ENCODE assay signal across 24 mouse cellular contexts in the genomic region with DNA sequence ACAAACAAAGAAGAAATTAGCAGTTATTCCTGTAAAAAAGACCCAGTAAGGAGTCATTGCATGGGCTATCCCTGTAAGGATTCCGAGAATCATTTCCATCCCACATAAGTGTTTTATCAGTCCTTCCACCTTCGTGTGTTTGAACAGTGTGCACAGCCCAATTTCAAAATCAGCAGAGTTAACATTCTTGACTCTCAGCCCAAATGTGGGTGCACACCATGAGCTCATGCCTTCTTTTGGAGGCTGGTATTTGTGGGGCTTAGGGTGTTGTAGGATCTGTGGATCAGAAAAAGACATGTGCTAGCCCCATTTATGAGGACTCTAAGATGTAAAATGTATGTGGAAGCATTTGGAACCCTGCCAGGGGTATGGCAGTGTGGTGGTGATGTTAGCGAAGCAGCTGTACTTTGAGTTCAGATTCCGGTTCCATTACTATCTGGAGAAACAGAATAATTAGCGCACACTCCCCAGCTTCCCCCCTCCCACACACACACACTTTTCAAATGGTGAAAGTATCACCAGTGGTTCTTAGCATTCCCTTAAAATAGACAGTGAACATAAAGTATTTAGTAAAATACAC. TPM values are rescaled to one million over a fixed set of nuclear protein-coding genes. Genes with fewer than 3 reads are reported as not detected.
DNase-seq lines count a peak whose midpoint lies in the region; ATAC-seq and TF ChIP-seq lines count a peak whose summit lies in the region.
"Had no signal": no experiment of that assay in that cellular context is flagged by ENCODE, and none has a peak within 500 bp of the region (broad histone marks: within the 10 kb centered on the region; RNA-seq: fewer than 3 reads in every experiment).

No protein-coding gene starts in this region.

- 0 out of 2 replicates have a peak, but pooled peaks have one; percentile 6 for ATAC-seq in limb, embryonic 14.5 days (ENCODE audit: low FRiP score, low read depth)
- ATAC-seq in forebrain, postnatal 0 days: no peak
- ATAC-seq: forebrain, embryonic 16.5 days; intestine, embryonic 15.5 days; liver, postnatal 0 days had no signal

- no peak overlapping the region for H3K9ac ChIP-seq in limb, embryonic 14.5 days (ENCODE audit: low read depth, low read length, severe bottlenecking)
- no peak overlapping the region for H3K9ac ChIP-seq in forebrain, postnatal 0 days
- H3K9ac ChIP-seq: heart, embryonic 13.5 days; hindbrain, embryonic 13.5 days; intestine, embryonic 15.5 days; kidney, embryonic 15.5 days; limb, embryonic 13.5 days; liver, postnatal 0 days; neural tube, embryonic 13.5 days had no signal

- no peaks in the 10 kb centered on the region for H3K36me3 ChIP-seq in limb, embryonic 14.5 days (ENCODE audit: control insufficient read depth, insufficient read depth, low read length)
- H3K36me3 ChIP-seq in limb, embryonic 10.5 days: no peaks in the 10 kb centered on the region
- H3K36me3 ChIP-seq in forebrain, postnatal 0 days (ENCODE audit: insufficient read depth): no peaks in the 10 kb centered on the region
- no peaks in the 10 kb centered on the region for H3K36me3 ChIP-seq in kidney, adult 2 months (ENCODE audit: control insufficient read depth, insufficient read depth, low read length)
- H3K36me3 ChIP-seq: heart, embryonic 13.5 days; hindbrain, embryonic 13.5 days; intestine, embryonic 15.5 days; kidney, embryonic 15.5 days; limb, embryonic 13.5 days; neural tube, embryonic 13.5 days had no signal

- H3K4me2 ChIP-seq in limb, embryonic 14.5 days (replicated peaks; ENCODE audit: low read depth, low read length, severe bottlenecking): no peak overlapping the region
- no peak overlapping the region for H3K4me2 ChIP-seq in forebrain, postnatal 0 days (ENCODE audit: low read depth)
- H3K4me2 ChIP-seq: heart, embryonic 13.5 days; hindbrain, embryonic 13.5 days; intestine, embryonic 15.5 days; kidney, embryonic 15.5 days; limb, embryonic 13.5 days; neural tube, embryonic 13.5 days had no signal

- H3K4me1 ChIP-seq in limb, embryonic 14.5 days (ENCODE audit: control insufficient read depth, insufficient read depth, low read length): no peaks in the 10 kb centered on the region
- H3K4me1 ChIP-seq in limb, embryonic 10.5 days: no peaks in the 10 kb centered on the region
- no peaks in the 10 kb centered on the region for H3K4me1 ChIP-seq in forebrain, postnatal 0 days (ENCODE audit: insufficient read depth)
- no peaks in the 10 kb centered on the region for H3K4me1 ChIP-seq in kidney, adult 2 months (ENCODE audit: control insufficient read depth, insufficient read depth, low read length)
- H3K4me1 ChIP-seq: hindbrain, embryonic 13.5 days; intestine, embryonic 15.5 days; kidney, embryonic 15.5 days; neural tube, embryonic 13.5 days had no signal

- 60% methylated on average over 5 of the region's 5 CpGs for WGBS in limb, embryonic 14.5 days
- WGBS in limb, embryonic 10.5 days: 89% methylated on average over 5 of the region's 5 CpGs
- 61% methylated on average over 5 of the region's 5 CpGs for WGBS in forebrain, postnatal 0 days
- WGBS in kidney, adult 2 months: 73% methylated on average over 5 of the region's 5 CpGs

- TF ChIP-seq POLR2A in limb, embryonic 14.5 days (IDR thresholded peaks at IDR 0.05; ENCODE audit: borderline replicate concordance, extremely low read depth, insufficient read depth, insufficient read length): no peak
- no peak for TF ChIP-seq POLR2A in kidney, adult 2 months (IDR thresholded peaks at IDR 0.05; ENCODE audit: low read depth, low read length)

- intact Hi-C loops in heart, postnatal 36 days (cut with DNase I): no loop called here

- H3K27me3 ChIP-seq in limb, embryonic 14.5 days (ENCODE audit: control insufficient read depth, insufficient read depth, low read length): no peaks in the 10 kb centered on the region
- H3K27me3 ChIP-seq in limb, embryonic 10.5 days (ENCODE audit: low read depth, poor library complexity, severe bottlenecking): no peaks in the 10 kb centered on the region
- no peaks in the 10 kb centered on the region for H3K27me3 ChIP-seq in forebrain, postnatal 0 days (ENCODE audit: insufficient read depth, low read length)
- H3K27me3 ChIP-seq in kidney, adult 2 months (replicated peaks; ENCODE audit: control insufficient read depth, insufficient read depth, low read length): no peaks in the 10 kb centered on the region
- H3K27me3 ChIP-seq: heart, embryonic 13.5 days; hindbrain, embryonic 13.5 days; intestine, embryonic 15.5 days; kidney, embryonic 15.5 days; limb, embryonic 13.5 days; neural tube, embryonic 13.5 days had no signal

- no peak for TF ChIP-seq CTCF in forebrain, postnatal 0 days (IDR thresholded peaks at IDR 0.05; ENCODE audit: low read depth)
- no peak for TF ChIP-seq CTCF in kidney, adult 2 months (conservative IDR thresholded peaks at IDR 0.05; ENCODE audit: insufficient read depth, insufficient read length, low read depth, low read length)

- DNase-seq in heart, adult 11 months: peak; percentile 58
- no peak for DNase-seq in heart, postnatal 36 days
- DNase-seq in limb, embryonic 14.5 days (ENCODE audit: low spot score): peak; percentile 33
- DNase-seq in limb, embryonic 10.5 days (ENCODE audit: low spot score): no peak
- peak; percentile 27 for DNase-seq in gonadal fat pad, adult 2 months (ENCODE audit: low read depth)
- peak; percentile 7 for DNase-seq in lung, postnatal 14 days
- no peak for DNase-seq in forebrain, postnatal 0 days
- no peak for DNase-seq in kidney, adult 2 months
- DNase-seq: cerebellum, adult 11 months; cerebellum, postnatal 36 days; gastrocnemius, postnatal 14 days; liver, postnatal 0 days; right cerebral cortex, postnatal 25 days; thymus, postnatal 14 days had no signal

- H3K4me3 ChIP-seq in limb, embryonic 14.5 days (replicated peaks; ENCODE audit: low read length): no peak overlapping the region
- no peak overlapping the region for H3K4me3 ChIP-seq in limb, embryonic 10.5 days
- H3K4me3 ChIP-seq in forebrain, postnatal 0 days (ENCODE audit: low read depth, low read length): no peak overlapping the region
- no peak overlapping the region for H3K4me3 ChIP-seq in kidney, adult 2 months (ENCODE audit: insufficient read depth, low read depth, low read length)
- H3K4me3 ChIP-seq: erythroblast, embryonic 14.5 days; heart, embryonic 13.5 days; hindbrain, embryonic 13.5 days; intestine, embryonic 15.5 days; kidney, embryonic 15.5 days; left cerebral cortex, adult 2 months; limb, embryonic 13.5 days; neural tube, embryonic 13.5 days had no signal

- H3K9me3 ChIP-seq in limb, embryonic 14.5 days (ENCODE audit: control insufficient read depth, low read length): no peaks in the 10 kb centered on the region
- no peaks in the 10 kb centered on the region for H3K9me3 ChIP-seq in limb, embryonic 10.5 days (replicated peaks)
- no peaks in the 10 kb centered on the region for H3K9me3 ChIP-seq in forebrain, postnatal 0 days (ENCODE audit: low read length)
- H3K9me3 ChIP-seq: heart, embryonic 13.5 days; hindbrain, embryonic 13.5 days; intestine, embryonic 15.5 days; kidney, embryonic 15.5 days; limb, embryonic 13.5 days; neural tube, embryonic 13.5 days had no signal

- no peak overlapping the region for H3K27ac ChIP-seq in limb, embryonic 14.5 days (replicated peaks; ENCODE audit: low read depth, low read length)
- no peak overlapping the region for H3K27ac ChIP-seq in limb, embryonic 10.5 days
- no peak overlapping the region for H3K27ac ChIP-seq in forebrain, postnatal 0 days (ENCODE audit: low read depth, low read length)
- H3K27ac ChIP-seq in kidney, adult 2 months (ENCODE audit: insufficient read depth, low read depth, low read length): no peak overlapping the region
- H3K27ac ChIP-seq: heart, embryonic 13.5 days; hindbrain, embryonic 13.5 days; intestine, embryonic 15.5 days; kidney, embryonic 15.5 days; left cerebral cortex, adult 2 months; limb, embryonic 13.5 days; neural tube, embryonic 13.5 days had no signal

RNA-seq across cellular contexts. Expression of gene Trp63, which starts 9.6 kb away (rescaled TPM):
- total RNA-seq in heart, postnatal 36 days (2021): under 1 TPM; 0.14 to 0.56 TPM
- polyA plus RNA-seq in limb, embryonic 14.5 days (2012; rRNA removed): 27.6 TPM in 2 replicates
- polyA plus RNA-seq in limb, embryonic 14.5 days (2014; fragmentation: Nextera tagmentation; extraction: Ambion mirVana): 54.3 and 58.6 TPM in 2 replicates
- 21.3 and 22.7 TPM in 2 replicates for polyA plus RNA-seq in limb, embryonic 10.5 days (2016; fragmentation: Nextera tagmentation; extraction: Ambion mirVana)
- 21.1 and 28.7 TPM in 2 replicates for polyA plus RNA-seq in gonadal fat pad, adult 2 months (2012; rRNA removed)
- 0.14 and 0.23 TPM in 2 replicates for total RNA-seq in forebrain, postnatal 0 days (2014; rRNA removed)
- 0.15 and 0.23 TPM in 2 replicates for polyA plus RNA-seq in forebrain, postnatal 0 days (2015; fragmentation: Nextera tagmentation; extraction: Ambion mirVana)
- polyA plus RNA-seq in kidney, adult 2 months (2012; rRNA removed): 0.52 and 0.73 TPM in 2 replicates
- polyA plus RNA-seq: C2C12; erythroblast, embryonic 14.5 days had no signal

Comparison
In these comparisons a context has a peak if more than half of its experiments do, and no peak if none do; other contexts are left out.
1. DNase-seq: peak in heart, adult 11 months (single experiment), limb, embryonic 14.5 days (single experiment), gonadal fat pad, adult 2 months (single experiment) and lung, postnatal 14 days (single experiment); none in heart, postnatal 36 days (0 of 2), limb, embryonic 10.5 days (single experiment), forebrain, postnatal 0 days (single experiment) and kidney, adult 2 months (single experiment).
2. RNA of gene Trp63, which starts 9.6 kb away (polyA plus RNA-seq): 27.6 to 58.6 TPM in limb, embryonic 14.5 days, 21.3 to 22.7 TPM in limb, embryonic 10.5 days and 21.1 to 28.7 TPM in gonadal fat pad, adult 2 months; 0.52 to 0.73 TPM in kidney, adult 2 months and 0.15 to 0.23 TPM in forebrain, postnatal 0 days; every median in the first group is over 10 times any median in the second.